Mouse (Mus musculus): ENCODE results near the gene Bpifb1.
"Not testable (repeated sequence)": the region's sequence is repeated elsewhere in the genome, so short reads cannot be mapped to it uniquely, and the experiment has no call there.

Gene Bpifb1

GRCm38 (mm10) chr2:154190546-154191258, at the start of gene Bpifb1:
Gene Bpifb1, plus strand, starts transcription at chr2:154190818.
- no peak for DNase-seq (ENCODE audit: low spot score)

GRCm38 (mm10) chr2:154142580-154142979, 48.0 kb upstream of the Bpifb1 start, which contains the start of gene Bpifa1:
Gene Bpifa1, plus strand, starts transcription at chr2:154142880.
- DNase-seq (ENCODE audit: low spot score), result no peak

GRCm38 (mm10) chr2:154143735-154144134, 46.9 kb upstream of the Bpifb1 start:
- no peak for DNase-seq (ENCODE audit: low spot score)

GRCm38 (mm10) chr2:154147496-154147895, 43.1 kb upstream of the Bpifb1 start:
- no peak for DNase-seq (ENCODE audit: low spot score)

- DNase-seq (ENCODE audit: low spot score), result no peak
Measured at GRCm38 (mm10) chr2:154158433-154158832, 32.2 kb upstream of the Bpifb1 start.

- DNase-seq (ENCODE audit: low spot score), result no peak
Measured at GRCm38 (mm10) chr2:154162307-154162706, 28.3 kb upstream of the Bpifb1 start, which contains the start of gene Bpifa5. Gene Bpifa5, plus strand, starts transcription at chr2:154162607.

GRCm38 (mm10) chr2:154163306-154163705, 27.3 kb upstream of the Bpifb1 start:
- no peak for DNase-seq (ENCODE audit: low spot score)

- DNase-seq (ENCODE audit: low spot score), result no peak
Measured at GRCm38 (mm10) chr2:154169172-154169571, 21.4 kb upstream of the Bpifb1 start.

- DNase-seq (ENCODE audit: low spot score), result no peak
Measured at GRCm38 (mm10) chr2:154171621-154172020, 19.0 kb upstream of the Bpifb1 start.

GRCm38 (mm10) chr2:154173313-154173712, 17.3 kb upstream of the Bpifb1 start:
- DNase-seq (ENCODE audit: low spot score), result peak; percentile 17

GRCm38 (mm10) chr2:154181900-154182299, 8.7 kb upstream of the Bpifb1 start:
- not testable (repeated sequence) for DNase-seq (ENCODE audit: low spot score)

GRCm38 (mm10) chr2:154183061-154183460, 7.6 kb upstream of the Bpifb1 start:
- not testable (repeated sequence) for DNase-seq (ENCODE audit: low spot score)

GRCm38 (mm10) chr2:154185319-154185718, 5.3 kb upstream of the Bpifb1 start:
- DNase-seq (ENCODE audit: low spot score), result no peak

- DNase-seq (ENCODE audit: low spot score), result no peak
Measured at GRCm38 (mm10) chr2:154185748-154186147, 4.9 kb upstream of the Bpifb1 start.

GRCm38 (mm10) chr2:154187468-154187867, 3.1 kb upstream of the Bpifb1 start:
- no peak for DNase-seq (ENCODE audit: low spot score)

GRCm38 (mm10) chr2:154189877-154190434, 662 bp upstream of the Bpifb1 start:
- no peak for DNase-seq (ENCODE audit: low spot score)

GRCm38 (mm10) chr2:154192141-154192540, 1.5 kb downstream of the Bpifb1 start:
- DNase-seq (ENCODE audit: low spot score), result no peak

GRCm38 (mm10) chr2:154193071-154193470, 2.5 kb downstream of the Bpifb1 start:
- DNase-seq (ENCODE audit: low spot score), result no peak

GRCm38 (mm10) chr2:154193994-154194504, 3.4 kb downstream of the Bpifb1 start:
- DNase-seq (ENCODE audit: low spot score), result no peak

GRCm38 (mm10) chr2:154197036-154197435, 6.4 kb downstream of the Bpifb1 start:
- no peak for DNase-seq (ENCODE audit: low spot score)

- DNase-seq (ENCODE audit: low spot score), result no peak
Measured at GRCm38 (mm10) chr2:154204630-154205029, 14.0 kb downstream of the Bpifb1 start.

GRCm38 (mm10) chr2:154206908-154207307, 16.3 kb downstream of the Bpifb1 start:
- DNase-seq (ENCODE audit: low spot score), result no peak

- DNase-seq (ENCODE audit: low spot score), result peak; percentile 18
Measured at GRCm38 (mm10) chr2:154209112-154209511, 18.5 kb downstream of the Bpifb1 start.
